Mouse (Mus musculus) heart, embryonic 11.5 days (tissue): ENCODE results near the gene Cdk6. TPM values are rescaled to one million over a fixed set of nuclear protein-coding genes. Genes with fewer than 3 reads are reported as not detected.

ENCODE experiments used
- ATAC-seq: fragments of 200-750 bp; cut with Nextera tagmentation; replicated peaks from 2 replicates; pipeline ENCODE4 v1.8.0; 2017; ENCODE audit warnings: moderate library complexity; ENCODE audit not compliant: insufficient number of reproducible peaks, low FRiP score, low TSS enrichment
- H3K27ac ChIP-seq: fragments of 300-500 bp; sonication (generic); 2 replicates; pipeline ENCODE4 v1.5.1; 2014; ENCODE audit warnings: mild to moderate bottlenecking, low read depth, low read length
- H3K27me3 ChIP-seq: fragments of 300-500 bp; sonication (generic); 2 replicates; pipeline ENCODE4 v1.6.1; 2014; ENCODE audit warnings: mild to moderate bottlenecking, low read length, mixed read lengths; ENCODE audit not compliant: control insufficient read depth, insufficient read depth
- H3K36me3 ChIP-seq: fragments of 300-500 bp; sonication (generic); 2 replicates; pipeline ENCODE4 v1.6.1; 2014; ENCODE audit warnings: mild to moderate bottlenecking, low read length, moderate library complexity, mixed read lengths; ENCODE audit not compliant: control insufficient read depth, insufficient read depth
- H3K4me1 ChIP-seq: fragments of 300-500 bp; sonication (generic); 2 replicates; pipeline ENCODE4 v1.6.1; 2014; ENCODE audit warnings: low read length; ENCODE audit not compliant: control insufficient read depth, insufficient read depth
- H3K4me2 ChIP-seq: fragments of 300-500 bp; sonication (generic); 2 replicates; pipeline ENCODE4 v1.6.1; 2014; ENCODE audit warnings: mild to moderate bottlenecking, moderate library complexity
- H3K4me3 ChIP-seq: fragments of 300-500 bp; sonication (generic); 2 replicates; pipeline ENCODE4 v1.5.1; 2014; ENCODE audit warnings: low read depth, low read length
- H3K9ac ChIP-seq: fragments of 300-500 bp; sonication (generic); 2 replicates; pipeline ENCODE4 v1.6.1; 2014; ENCODE audit warnings: mild to moderate bottlenecking, low read depth, low read length, moderate library complexity
- H3K9me3 ChIP-seq: fragments of 300-500 bp; sonication (generic); replicated peaks from 2 replicates; pipeline ENCODE4 v1.6.1; 2016; ENCODE audit warnings: low read length; ENCODE audit not compliant: control insufficient read depth
- WGBS: fragments of 180-500 bp; shearing (Covaris S2); extraction: QIAGEN DNeasy Blood & Tissue Kit; methylation state at CpG from one replicate; pipeline ENCODE4 v1.1.7; 2014; ENCODE audit not compliant: insufficient replicate concordance; 5-methylcytosine and 5-hydroxymethylcytosine counted together
- polyA plus RNA-seq: library from polyadenylated mRNA; unstranded; fragments of >200 nt; fragmentation: Nextera tagmentation; extraction: Ambion mirVana; gene quantifications from 2 replicates; pipeline ENCODE4 v1.2.1, GENCODE M21; 2014

Gene Cdk6
- polyA plus RNA-seq, 1 experiment from 2014 or later, result 31.3 TPM

DNA sequence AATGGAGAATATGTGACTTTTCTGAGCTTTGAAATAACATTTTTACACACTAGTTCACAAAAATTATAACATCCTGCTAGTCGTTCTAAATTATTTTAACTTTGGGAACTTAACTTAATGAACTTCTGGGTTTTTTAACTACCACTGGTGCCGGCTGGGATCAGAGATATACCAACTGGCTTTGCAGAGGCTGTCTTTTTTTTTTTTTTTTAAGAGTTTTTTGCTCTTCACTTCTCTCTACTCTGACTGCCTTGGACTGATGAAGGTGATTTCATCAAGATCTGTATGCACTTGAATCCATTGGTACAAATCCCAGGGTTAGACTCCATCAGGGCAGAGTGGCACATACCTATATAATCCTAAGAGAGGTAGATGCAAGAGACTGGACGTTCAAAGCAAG lies 11.5 kb downstream of the Cdk6 start:
- no peak overlapping the region for H3K4me2 ChIP-seq
- no peak overlapping the region for H3K9ac ChIP-seq
- H3K4me3 ChIP-seq, result no peak overlapping the region
- H3K36me3 ChIP-seq, result no peaks in the 10 kb centered on the region
- no peaks in the 10 kb centered on the region for H3K9me3 ChIP-seq
- H3K4me1 ChIP-seq, result no peaks in the 10 kb centered on the region
- 80% methylated on average over 3 of the region's 3 CpGs for WGBS
- ATAC-seq, result no peak
- no peaks in the 10 kb centered on the region for H3K27me3 ChIP-seq
- no peak overlapping the region for H3K27ac ChIP-seq

DNA sequence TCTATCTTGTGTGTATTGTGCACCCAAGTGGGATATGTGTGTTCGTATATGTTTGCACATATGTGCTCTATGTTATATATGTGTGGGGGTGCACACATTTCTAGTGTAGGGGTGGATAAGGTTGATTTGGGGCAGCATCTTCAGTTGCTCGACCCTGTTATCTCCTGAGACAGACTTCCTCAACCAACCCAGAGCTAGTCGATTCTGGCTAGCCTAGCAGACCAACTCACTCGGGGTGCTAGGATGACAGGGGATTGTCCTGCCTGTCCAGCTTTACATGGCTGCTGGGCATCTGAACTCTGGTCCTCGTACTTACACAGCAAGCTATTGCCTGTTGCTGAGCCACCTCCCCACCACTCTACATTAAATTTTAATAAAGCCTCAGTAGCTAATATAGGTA lies 13.0 kb downstream of the Cdk6 start:
- Histone ChIP-seq H3K9ac (no peak overlapping the region), H3K4me3 (no peak overlapping the region)

DNA sequence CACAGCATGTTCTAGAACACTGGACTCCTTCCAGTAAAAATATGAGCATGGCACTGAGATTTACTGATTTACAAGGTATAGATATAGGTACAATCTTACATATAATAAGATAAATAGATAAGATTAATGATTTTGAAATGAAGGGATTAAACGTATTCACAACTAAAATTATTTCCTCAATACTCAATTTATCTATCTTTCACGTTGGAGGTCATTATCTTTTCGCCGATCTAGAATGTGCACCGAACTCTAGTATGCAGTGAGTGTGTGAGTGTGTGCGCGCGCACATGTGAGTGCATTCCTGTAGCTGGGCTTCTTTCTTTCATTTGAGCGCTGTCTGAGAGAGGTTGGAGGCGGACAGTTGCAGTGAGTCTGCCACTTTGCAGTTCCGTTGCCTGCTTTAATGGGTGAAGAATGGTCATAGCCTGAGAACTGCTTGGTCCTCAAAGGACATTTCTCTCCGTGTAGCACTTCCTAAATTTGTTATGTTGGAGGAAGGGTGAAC lies 13.8 kb downstream of the Cdk6 start:
- no peaks in the 10 kb centered on the region for H3K36me3 ChIP-seq
- no peak for ATAC-seq
- no peak overlapping the region for H3K9ac ChIP-seq
- H3K9me3 ChIP-seq, result no peaks in the 10 kb centered on the region
- no peak overlapping the region for H3K27ac ChIP-seq
- WGBS, result 91% methylated on average over 12 of the region's 12 CpGs
- no peak overlapping the region for H3K4me3 ChIP-seq
- no peaks in the 10 kb centered on the region for H3K4me1 ChIP-seq
- H3K27me3 ChIP-seq, result no peaks in the 10 kb centered on the region
- H3K4me2 ChIP-seq, result no peak overlapping the region

More for the DNA sequence above, 13.0 kb downstream of the Cdk6 start:
- H3K27me3 ChIP-seq, result no peaks in the 10 kb centered on the region
- H3K9me3 ChIP-seq, result no peaks in the 10 kb centered on the region
- H3K36me3 ChIP-seq, result no peaks in the 10 kb centered on the region
- no peak overlapping the region for H3K4me2 ChIP-seq
- 70% methylated on average over 5 of the region's 5 CpGs for WGBS
- no peak for ATAC-seq
- no peaks in the 10 kb centered on the region for H3K4me1 ChIP-seq
- H3K27ac ChIP-seq, result no peak overlapping the region

DNA sequence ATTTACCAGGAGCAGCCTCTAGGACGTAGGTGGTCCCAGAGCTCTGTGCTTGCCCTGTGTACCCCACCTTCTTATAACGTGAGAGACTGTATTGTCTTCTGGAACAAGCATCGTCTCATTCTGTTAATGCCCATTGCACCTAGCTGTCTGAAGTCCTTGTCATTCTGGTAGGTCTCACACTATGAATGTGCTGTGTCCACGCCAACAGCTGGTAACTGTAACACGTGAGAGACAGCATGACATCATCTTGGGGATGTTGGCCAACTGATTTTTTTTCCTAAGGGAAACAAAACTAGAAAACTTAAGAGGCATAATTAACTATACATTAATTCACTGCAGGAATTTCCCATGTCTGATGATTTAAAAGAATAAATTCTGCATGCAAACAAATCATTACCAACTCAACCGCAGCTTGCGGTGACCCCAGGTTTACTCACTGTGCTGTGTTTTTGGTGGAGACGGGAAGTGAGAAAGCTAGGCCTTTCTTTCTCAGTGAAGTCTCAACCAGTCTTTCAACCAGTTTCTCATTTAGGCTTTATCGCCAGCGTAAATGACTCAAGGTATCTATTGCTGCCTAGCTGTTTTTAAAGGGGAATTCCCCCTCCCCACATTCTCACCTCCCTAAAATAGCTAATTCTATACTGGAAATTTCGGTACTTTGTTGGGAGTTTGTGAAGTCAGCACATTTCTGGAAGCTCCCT lies 14.4 kb downstream of the Cdk6 start:
- Histone ChIP-seq H3K36me3 (no peaks in the 10 kb centered on the region), H3K9ac (no peak overlapping the region), H3K27ac (no peak overlapping the region), H3K4me2 (no peak overlapping the region), H3K27me3 (no peaks in the 10 kb centered on the region), H3K4me1 (no peaks in the 10 kb centered on the region), H3K9me3 (no peaks in the 10 kb centered on the region), H3K4me3 (no peak overlapping the region)
- no peak for ATAC-seq
- WGBS, result 79% methylated on average over 11 of the region's 11 CpGs

DNA sequence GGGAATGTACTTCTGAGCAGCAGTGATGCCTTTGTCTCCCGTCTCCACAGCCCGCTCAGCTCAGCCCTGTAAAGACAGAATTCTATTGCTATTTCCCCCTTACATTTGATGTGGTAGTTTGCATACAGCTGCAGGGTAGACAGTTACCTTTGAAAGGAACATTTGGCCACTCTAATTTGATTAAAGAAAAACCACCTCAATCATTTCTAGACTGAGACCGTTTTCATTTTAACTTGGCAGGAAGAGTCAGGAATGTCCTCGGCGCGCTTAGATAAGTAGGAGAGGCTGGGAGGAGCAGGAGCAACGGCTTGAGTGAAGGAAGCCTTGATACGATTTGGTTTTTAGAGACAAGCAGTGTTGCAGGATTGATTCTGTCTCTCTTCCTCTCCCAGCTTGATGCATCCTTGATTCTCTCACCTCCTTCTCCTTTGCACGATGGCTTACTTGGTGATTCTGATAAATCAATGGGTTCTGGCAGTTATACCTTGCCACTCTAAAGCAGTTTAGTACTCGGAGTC lies 15.0 kb downstream of the Cdk6 start:
- H3K27me3 ChIP-seq, result no peaks in the 10 kb centered on the region
- no peak overlapping the region for H3K4me2 ChIP-seq
- 62% methylated on average over 10 of the region's 10 CpGs for WGBS
- no peaks in the 10 kb centered on the region for H3K36me3 ChIP-seq
- no peaks in the 10 kb centered on the region for H3K4me1 ChIP-seq
- no peak overlapping the region for H3K27ac ChIP-seq
- H3K9ac ChIP-seq, result no peak overlapping the region
- no peak for ATAC-seq
- no peak overlapping the region for H3K4me3 ChIP-seq
- H3K9me3 ChIP-seq, result no peaks in the 10 kb centered on the region

DNA sequence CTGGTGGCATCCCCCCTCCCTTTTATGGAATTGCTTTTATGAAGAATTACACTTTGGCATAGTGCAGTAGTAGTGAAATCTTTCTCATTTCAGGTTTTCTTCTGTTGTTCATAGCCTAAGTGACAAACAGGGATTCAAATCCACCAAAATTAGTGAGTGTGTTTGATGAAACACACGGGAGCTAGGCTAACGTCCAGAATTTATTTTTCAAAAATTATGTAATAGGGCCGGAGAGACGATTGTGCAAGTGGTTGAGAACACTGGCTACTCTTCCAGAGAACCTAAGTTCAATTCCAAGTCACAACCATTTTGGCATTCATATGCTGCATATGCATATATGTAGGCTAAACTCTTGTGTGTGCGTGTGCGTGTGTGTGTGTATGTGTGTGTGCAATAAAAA lies 16.2 kb downstream of the Cdk6 start:
- H3K4me1 ChIP-seq, result no peaks in the 10 kb centered on the region
- no peak overlapping the region for H3K9ac ChIP-seq
- no peak overlapping the region for H3K4me3 ChIP-seq
- ATAC-seq, result no peak
- WGBS, result 94% methylated on average over 6 of the region's 6 CpGs
- H3K4me2 ChIP-seq, result no peak overlapping the region
- H3K9me3 ChIP-seq, result no peaks in the 10 kb centered on the region
- H3K27ac ChIP-seq, result no peak overlapping the region
- H3K27me3 ChIP-seq, result no peaks in the 10 kb centered on the region
- H3K36me3 ChIP-seq, result no peaks in the 10 kb centered on the region

DNA sequence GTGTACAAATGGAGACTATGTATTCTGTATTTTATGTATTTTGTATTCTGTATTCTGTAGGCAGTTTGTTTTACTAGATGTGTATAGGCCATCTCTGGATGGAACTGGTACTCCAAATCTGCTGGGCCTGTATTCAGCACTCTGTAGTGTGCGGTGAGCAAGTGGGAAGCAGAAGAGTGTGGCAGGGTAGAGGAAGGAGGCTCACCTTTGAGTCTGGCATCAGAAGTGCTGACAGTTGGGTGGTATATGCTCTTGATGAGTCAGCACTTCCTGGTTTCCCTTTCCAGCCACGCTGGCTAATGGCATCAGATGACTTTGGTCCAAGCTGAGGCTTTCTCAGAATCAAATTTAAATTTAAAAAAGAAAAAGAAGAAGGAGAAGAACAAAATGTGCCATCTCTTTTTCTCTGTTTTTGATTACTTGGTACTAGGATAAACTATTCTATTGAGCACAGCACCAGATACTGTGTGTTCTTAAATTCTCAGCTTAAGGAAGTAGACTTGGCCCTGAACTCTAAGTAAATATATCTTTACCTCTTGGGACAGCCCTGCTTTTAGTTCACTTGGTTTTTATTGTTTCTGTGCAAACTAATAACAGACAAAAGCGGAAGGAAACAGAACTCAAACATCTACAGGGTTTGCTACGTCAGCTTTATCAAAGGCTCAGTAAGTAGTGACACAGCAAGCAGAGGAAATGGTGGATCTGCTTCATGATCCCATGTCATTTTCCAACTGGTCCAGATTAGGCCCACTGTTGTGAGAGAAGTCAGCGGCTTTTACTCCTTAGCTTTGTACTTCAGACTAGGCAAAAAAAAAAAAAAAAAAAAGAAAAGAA lies 17.6 kb downstream of the Cdk6 start:
- no peak for ATAC-seq
- H3K4me2 ChIP-seq, result no peak overlapping the region

DNA sequence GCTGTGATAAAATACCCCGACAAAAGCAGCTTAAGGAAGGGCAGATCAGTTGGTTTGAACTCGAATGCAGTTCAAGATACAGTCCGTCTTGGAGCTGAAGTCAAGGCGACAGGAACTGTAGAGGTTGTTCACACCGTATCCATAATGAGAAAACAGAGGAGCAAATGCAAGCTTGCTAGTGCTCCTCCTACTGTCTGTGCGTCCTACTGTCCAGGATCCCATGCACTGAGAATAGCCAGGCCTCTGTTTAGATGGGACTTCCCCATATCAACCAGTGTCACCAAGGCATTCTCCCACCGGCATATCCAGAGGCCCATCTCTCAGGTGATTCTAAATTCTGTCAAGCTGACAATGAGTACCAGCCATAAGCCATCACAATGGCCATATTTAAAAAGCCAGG lies 18.6 kb downstream of the Cdk6 start:
- Histone ChIP-seq H3K4me3 (no peak overlapping the region), H3K4me1 (peaks cover 7% of the 10 kb centered on the region; the same call in 1 of the 2 replicates), H3K27ac (no peak overlapping the region), H3K27me3 (no peaks in the 10 kb centered on the region), H3K9ac (no peak overlapping the region), H3K9me3 (no peaks in the 10 kb centered on the region), H3K36me3 (no peaks in the 10 kb centered on the region), H3K4me2 (no peak overlapping the region)
- WGBS, result 66% methylated on average over 7 of the region's 7 CpGs
- no peak for ATAC-seq

More for the DNA sequence above, 17.6 kb downstream of the Cdk6 start:
- Histone ChIP-seq H3K4me3 (no peak overlapping the region), H3K27me3 (no peaks in the 10 kb centered on the region), H3K4me1 (peaks cover 7% of the 10 kb centered on the region; the same call in 1 of the 2 replicates), H3K9me3 (no peaks in the 10 kb centered on the region), H3K9ac (no peak overlapping the region), H3K27ac (no peak overlapping the region), H3K36me3 (no peaks in the 10 kb centered on the region)
- 69% methylated on average over 5 of the region's 5 CpGs for WGBS
